Mouse (Mus musculus) gastrocnemius, adult 18-20 months (tissue): ENCODE results near the gene Cacng8. TPM values are rescaled to one million over a fixed set of nuclear protein-coding genes. Genes with fewer than 3 reads are reported as not detected.
"Not testable (repeated sequence)": the region's sequence is repeated elsewhere in the genome, so short reads cannot be mapped to it uniquely, and the experiment has no call there.

Experiments used
- DNase-seq: peaks from one replicate; pipeline ENCODE4 v3.0.0; 2021; ENCODE audit warnings: low spot score
- total RNA-seq, 2 experiments: library from RNA; stranded (reverse); gene quantifications; 2 replicates each; pipeline ENCODE4 v1.2.3; 2021

Gene Cacng8
- total RNA-seq, 2 experiments from 2014 or later = not detected

DNA sequence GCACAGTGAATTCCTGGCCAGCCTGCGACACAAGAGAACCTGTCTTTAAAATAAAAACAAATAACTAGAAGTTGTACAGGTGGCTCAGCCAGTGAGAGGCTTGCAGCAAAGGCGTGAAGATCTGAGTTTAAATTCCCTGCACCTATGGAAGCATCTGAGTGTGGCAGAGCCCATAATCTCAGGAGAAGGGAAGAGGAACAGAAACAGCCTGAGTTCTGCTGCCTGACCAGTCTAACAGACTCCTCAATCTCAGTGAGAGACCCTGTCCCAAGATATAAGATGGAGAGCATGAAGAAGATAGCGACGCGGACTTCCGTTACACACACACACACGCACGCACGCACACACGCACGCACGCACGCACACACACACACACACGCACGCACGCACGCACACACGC is 2.7 kb upstream of the Cacng8 start:
- DNase-seq = no peak

DNA sequence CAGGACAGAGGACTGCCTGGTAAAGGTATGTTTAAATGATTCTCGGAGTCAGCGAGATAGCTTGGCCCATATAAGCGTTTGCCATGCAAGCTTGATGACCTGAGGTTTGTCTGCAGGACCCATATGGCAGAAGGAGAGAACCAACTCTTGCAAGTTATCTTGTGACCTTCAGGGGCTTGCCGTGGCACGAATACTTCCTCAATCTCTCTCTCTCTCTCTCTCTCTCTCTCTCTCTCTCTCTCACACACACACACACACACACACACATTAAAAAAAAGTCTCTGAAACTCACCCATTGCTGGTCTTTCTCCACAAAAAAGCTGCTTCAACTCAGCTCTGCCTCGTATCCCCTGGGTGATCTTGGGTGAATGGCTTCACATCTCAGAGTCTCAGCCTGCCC is 1.6 kb upstream of the Cacng8 start:
- no peak for DNase-seq

DNA sequence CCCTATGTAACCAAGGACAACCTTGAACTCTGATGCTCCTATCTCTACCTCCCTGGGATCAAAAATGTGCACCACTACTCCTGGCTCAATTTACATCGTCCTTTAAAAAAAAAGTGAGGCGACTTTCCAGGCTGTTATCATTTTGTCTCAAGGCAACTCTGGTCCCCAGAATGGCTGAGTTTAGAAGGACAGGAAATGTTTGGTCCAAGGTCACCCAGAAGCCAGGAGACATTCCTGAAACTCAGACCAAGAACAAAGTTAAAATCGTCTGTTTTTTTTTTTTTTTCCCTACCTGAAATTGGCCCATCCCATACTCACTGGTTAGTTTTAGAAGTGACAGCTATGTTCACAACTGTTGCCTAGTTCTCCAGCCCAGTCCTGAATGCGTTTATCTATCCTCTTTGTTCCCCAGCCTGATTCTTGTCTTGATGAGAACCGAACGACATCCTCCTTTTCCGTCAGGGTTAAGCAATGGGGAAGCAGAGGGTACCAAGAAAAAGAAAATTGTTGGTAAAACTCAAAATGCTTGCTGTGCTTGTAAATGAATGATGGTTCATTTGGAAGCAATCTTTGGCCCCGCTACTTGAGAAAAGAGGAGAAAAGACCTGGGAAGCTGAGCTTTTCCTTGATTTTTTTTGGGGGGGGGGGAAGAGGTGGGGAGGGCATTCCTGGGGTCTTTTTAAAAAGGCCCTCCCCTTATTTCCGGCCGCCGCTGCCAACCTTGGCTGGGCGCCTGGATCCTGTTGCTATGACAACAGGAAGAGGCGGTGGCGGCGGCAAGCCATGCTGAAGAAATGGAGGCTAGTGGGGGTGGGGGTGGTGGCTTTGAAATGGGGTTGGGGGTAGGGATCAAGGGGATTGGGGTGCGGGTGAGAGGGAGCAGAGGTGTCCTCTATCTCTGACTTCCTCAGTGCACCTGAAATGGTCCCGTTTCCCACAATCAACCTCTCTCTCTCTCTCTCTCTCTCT is 755 bp upstream of the Cacng8 start:
- no peak for DNase-seq

DNA sequence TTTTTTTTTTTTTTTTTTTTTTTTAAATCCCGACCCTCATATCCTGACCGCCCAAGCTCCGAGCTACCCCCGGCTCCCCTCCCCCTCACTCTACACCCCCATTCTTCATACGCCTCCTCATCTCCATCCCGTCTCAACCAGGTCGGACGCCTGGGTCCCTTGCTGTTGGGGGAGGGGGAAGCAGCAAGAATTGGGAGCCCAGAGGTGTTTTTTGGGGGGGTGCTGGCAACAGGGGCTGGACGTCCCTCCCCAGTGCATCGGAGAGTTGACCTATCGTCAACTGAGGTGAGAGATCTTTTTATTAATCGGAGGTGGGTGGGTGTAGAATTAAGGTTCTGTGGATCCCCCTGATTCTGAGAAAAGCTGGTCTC is 583 bp downstream of the Cacng8 start:
- DNase-seq = no peak

DNA sequence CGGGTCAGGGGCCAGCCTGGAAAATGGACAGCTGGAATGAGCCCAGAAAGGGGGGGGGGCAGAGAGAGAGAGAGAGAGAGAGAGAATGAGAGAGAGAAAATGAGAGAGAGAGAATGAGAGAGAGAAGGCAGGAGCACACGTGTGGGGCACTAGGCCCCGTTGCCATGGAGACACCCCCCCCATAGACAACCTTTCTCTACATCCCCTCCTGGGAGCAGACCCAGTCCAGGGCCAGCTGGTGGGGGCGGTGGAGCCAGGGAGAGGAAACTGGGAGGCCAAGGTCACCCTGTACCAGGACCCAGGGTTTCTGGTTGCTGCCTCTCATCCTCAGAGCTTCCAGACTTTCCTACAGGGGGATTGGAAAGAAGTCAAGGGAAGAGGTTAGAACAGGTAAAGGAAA is 1.3 kb downstream of the Cacng8 start:
- no peak for DNase-seq

DNA sequence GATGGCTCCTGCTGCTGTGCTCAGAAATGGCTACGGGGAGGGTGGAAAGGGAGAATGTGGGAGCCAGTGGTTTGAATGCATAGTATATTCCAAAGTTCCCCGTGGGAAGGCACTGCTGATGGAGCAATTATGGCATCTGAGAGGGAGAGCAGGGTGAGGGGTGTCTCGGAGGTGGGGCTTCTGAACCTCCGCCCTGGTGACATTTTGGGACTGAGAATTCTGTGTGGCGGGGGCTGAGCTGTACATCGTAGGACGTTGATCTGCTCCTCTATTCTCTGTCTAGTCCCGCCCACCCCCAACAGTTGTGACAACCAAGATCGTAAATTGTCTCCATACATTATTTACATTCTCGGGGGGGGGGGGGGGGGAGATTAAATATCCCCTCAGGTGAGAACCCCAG is 6.9 kb downstream of the Cacng8 start:
- DNase-seq = no peak

DNA sequence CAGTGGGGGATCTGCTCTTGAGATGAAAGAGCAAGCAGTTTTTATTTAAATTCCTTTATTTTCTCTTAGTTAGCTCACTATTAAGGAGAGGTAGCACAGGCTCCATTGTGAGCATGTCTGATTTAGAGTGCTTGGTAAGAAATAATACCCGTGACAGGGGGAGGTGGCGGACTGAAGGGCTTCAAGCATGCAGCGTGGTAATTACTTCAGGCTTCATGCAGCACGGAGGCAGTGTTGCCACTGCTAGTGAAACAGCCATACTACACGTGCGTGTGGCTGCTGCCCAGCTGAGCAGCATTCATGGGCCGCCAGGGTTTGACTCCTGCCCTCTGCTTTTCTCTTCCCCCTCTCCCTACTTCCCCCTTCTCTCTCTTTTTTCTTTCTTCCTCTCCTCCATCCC is 7.3 kb downstream of the Cacng8 start:
- no peak for DNase-seq

DNA sequence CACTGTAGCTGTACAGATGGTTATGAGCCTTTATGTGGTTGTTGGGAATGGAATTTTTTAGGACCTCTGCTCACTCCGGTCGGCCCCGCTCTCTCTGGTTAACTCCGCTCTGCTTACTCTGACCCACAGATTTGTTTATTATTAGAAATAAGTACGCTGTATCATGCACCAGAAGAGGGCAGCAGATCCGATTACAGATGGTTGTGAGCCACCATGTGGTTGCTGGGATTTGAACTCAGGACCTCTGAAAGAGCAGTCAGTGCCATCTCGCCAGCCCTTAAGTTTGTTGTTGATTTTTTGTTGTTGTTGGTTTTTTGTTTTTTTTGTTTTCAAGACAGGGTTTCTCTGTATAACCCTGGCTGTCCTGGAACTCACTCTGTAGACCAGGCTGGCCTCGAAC is 7.9 kb downstream of the Cacng8 start:
- not testable (repeated sequence) for DNase-seq

DNA sequence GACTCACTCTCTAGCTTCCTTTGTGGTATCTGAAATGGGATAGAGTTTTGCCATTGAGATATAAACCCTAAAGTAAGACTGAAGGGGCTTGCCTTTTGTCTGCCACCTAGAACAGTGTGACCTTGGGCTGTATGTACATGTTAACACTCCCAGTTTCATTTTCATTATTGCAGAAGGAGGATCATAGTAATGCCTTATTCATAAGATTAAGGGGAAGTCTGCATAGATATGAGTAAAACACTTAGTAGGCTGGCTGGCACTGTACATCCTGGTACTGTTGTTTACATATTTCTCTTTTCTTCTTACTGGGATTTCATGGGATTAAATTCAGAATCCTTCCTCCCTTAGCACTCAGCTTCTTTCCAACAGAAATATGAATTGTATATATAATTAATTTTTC is 9.5 kb downstream of the Cacng8 start:
- DNase-seq = no peak

DNA sequence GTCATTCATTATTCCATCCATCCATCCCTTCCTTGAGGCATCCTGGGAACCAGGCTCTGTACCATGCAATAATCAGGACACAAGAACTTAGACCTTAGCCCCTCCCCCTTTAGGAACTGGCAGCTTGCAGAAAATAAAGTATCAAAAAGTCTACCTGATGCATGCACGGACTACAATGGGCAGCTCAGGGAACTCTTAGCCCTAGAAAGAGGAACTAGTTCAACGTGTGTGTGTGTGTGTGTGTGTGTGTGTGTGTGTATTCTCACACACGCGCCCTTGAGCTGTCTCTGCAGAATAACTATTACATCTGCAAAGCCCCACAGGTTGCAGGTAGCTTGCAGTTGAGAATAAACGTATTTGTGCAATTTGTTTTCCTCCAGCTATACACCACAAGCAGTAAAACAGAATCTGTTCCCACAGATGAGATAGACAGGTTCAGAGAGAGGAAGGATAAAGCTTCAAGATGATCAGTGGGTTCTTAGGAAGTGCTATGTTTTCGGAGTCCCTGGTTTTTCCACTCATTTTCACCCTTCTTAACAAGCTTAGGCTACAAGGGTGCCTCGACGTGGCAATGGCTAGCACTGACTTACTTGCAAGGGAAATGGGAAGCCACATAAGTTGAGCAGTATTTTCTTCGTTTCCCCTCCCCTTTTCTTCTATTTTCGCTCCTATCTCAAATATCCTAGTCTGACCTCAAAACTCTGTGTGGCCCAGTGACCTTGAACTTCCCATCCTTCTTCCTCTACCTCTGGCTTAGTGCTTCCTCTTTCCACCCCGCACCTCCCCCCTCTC is 19.4 kb downstream of the Cacng8 start:
- DNase-seq = no peak

DNA sequence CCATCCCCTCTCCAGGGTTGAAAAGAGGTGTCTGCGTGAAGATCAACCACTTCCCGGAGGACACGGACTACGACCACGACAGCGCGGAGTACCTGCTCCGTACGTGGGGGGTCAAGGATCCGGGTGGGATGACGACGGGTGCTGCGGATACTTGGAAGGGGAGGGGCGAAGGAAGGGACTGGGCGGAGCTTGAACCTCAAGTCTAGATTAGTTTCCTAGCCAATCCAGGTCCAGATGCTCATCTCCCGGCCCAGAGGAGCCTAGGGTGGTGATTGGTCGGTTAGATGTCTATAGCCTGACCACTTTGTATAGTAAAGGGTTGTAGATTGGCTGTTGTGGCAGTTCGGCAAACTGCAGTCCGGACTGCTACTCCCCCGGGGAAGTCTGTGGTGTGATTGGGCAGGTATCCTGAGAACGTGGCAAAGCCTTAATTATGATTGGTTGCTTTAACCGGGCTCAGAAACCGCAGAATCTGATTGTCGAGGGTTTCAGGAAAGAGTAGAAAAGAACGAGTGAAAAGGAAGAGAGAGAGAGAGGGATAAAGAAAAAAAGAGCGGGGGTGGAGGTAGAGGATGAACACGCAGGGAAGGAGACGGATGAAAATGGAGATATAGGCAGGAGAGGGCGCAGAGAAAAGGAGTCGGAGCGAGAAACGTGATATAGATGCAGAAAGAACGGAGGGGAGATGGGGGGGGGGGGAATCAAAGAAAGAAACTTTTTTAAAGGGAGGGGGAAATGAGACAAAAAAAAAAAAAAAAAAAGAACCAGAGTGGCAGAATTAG is 20.9 kb downstream of the Cacng8 start:
- no peak for DNase-seq

DNA sequence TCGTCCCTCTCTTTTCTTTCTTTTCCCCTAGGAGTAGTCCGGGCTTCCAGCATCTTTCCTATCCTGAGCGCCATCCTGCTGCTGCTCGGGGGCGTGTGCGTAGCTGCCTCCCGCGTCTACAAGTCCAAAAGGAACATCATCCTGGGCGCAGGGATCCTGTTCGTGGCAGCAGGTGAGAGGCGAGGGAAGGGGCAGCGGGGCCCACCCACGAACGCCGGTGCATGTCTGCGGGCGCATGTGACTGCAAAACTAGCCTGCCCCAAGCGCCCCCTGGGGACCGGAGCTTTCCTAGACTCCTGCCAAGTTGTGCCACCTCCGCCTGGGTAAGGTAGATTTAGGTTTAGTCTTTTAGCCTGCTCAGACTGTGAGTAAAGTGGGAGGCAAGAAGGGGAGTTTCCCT is 21.6 kb downstream of the Cacng8 start:
- no peak for DNase-seq

DNA sequence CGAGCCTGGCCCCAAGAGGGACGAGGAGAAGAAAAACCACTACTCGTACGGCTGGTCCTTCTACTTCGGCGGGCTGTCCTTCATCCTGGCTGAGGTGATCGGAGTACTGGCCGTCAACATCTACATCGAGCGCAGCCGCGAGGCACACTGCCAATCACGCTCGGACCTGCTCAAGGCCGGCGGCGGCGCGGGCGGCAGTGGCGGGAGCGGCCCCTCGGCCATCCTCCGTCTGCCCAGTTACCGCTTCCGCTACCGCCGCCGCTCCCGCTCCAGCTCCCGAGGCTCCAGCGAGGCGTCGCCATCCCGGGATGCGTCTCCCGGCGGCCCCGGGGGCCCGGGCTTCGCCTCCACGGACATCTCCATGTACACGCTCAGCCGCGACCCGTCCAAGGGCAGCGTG is 24.4 kb downstream of the Cacng8 start:
- DNase-seq = no peak

DNA sequence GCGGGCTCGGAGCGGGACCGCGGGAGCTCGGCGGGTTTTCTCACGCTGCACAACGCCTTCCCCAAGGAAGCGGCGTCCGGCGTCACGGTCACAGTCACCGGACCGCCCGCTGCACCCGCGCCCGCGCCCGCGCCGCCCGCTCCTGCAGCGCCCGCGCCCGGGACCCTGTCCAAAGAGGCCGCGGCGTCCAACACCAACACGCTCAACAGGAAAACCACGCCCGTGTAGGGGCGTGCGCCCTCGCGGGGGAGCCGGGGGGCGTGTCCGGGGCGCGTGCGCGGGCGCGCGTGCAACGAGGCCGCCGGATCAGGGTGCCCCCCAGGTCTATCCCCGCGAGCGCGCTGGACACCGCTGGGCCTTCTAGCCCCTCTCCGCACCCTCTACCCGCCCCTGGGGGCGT is 24.9 kb downstream of the Cacng8 start:
- peak; percentile 28 for DNase-seq

DNA sequence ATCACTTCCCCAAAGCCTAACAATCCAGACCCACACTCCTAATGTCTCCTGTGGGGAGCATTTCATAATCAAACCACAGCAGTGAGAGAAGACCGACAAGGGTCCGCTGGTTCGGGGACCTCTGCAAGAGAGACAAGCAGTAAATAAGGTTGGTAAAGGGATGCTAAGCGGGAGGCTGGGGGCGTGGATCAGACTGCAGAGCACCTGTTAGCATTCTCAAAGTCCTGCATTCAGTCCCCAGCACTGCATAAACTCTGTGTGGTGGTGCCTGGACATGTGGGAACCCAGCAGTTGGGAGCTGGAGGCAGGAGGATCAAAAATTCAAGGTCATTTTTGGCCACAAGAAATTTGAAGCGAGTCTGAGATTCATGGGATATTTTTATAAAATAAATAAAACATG is 29.5 kb downstream of the Cacng8 start:
- no peak for DNase-seq

DNA sequence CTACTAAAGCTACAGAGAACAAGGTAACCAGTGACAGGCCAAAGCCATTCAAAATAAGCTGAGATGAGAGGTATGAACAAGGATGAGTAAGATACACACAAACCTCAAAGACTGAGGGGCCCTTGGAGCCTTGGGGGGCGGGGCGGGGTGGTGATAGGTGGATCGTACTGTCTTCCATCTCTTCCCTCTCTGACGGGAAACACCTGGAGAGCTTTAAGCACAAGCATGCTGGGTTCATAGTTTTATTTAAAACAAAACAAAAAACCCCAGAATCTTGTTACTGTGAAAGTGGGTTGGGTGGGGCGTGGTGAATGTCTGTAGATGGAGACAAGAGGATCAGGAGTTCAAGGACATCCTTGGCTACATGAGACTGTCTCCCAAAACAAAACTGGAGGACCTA is 30.0 kb downstream of the Cacng8 start:
- DNase-seq = no peak

DNA sequence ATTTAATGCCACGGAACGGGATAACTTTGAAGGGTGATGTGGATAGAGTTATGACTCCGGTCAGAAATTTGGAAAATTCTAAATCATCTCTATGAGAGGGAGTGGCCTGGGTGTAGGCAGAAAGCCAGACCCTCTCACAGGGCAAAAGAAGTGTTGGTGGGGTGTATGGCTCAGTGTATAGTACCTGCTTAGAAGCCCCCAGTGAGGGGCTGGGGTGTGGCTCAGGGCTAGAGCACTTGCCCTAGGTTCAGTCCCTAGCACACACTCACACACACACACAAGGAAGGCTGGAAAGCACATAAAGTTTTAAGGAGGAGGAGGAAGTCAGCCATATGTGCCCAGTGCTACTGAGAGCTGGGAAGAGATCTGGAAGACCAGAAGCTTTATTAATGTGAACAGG is 30.8 kb downstream of the Cacng8 start:
- no peak for DNase-seq

DNA sequence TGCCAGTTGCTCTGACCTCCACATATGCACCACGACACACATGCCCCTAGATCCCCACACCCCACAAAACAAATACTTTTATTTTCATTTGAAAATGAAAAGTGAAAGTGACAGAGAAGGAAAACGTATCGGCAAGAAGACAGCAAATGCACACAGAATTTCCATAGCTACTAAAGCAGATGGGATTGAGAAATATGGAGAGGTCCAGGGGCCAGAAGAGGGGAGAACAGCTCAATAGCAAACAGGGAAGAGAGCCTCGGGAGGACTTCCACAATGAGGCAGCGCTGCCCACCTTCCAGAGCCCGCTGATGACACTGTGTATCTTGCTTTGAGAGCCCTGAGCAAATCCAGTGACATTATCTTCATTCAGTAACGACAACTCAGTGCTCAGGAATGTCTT is 31.6 kb downstream of the Cacng8 start:
- no peak for DNase-seq

DNA sequence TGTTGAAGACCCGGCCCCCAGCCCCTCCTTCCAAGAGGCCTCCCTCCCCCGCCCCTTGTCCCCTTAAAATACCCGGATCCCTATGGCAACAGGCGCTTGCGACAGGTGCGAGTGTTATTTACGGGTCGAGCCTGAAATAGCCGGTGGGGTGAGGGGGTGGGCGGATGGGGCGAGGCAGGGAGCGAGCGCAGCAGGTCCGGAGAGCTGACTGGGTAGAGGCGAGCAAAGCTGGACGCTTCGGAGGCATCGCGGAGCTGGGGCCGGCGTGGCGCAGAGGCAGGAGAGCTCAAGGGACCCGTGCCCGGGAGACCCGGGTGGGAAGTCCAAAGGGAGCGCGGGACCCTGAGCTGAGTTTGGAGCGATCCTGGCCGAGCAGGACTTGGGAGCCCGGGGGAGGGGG is 32.9 kb downstream of the Cacng8 start:
- DNase-seq = peak; percentile 66

DNA sequence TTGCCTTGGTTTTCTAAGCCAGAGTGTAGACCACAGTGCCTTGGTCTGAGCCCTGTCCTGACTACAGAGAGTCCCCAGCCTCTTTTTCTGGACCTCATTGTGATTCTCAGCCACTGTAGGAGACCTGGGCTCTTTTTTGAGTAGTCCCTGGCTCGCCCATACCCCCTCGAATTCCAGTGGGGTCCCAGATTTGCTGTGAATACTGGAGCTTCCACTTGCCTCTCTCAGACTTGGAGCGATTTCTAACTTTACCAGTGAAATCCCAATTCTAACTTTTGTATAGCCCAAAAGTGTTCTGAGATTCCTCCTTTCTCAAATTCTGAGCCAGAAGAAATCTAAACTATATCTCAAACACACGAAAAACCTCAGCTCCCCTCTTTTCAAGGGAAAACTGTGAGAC is 33.4 kb downstream of the Cacng8 start, which contains the start of gene Cacng6:
Gene Cacng6 (plus strand): TSS at position 301 of the 400 bp plus-strand sequence.
- no peak for DNase-seq

DNA sequence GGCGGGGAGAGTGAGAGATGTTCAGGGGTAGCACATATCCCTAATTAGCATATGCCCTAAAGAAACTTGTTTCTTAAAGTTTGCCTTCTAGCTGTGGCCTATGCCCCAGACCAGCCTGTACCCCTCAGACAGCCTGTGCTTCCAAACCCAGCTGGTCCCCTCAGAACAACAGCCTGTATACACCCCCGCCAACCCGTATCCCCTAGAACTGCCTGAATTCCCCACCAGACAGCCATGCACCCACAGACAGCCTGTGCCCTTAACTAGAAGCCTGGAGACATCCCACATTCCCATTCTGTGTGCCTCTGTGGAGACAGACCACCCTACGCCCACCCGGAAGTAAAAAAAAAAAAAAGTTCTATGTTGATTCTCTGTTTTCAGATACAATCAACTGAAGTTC is 34.7 kb downstream of the Cacng8 start:
- no peak for DNase-seq

DNA sequence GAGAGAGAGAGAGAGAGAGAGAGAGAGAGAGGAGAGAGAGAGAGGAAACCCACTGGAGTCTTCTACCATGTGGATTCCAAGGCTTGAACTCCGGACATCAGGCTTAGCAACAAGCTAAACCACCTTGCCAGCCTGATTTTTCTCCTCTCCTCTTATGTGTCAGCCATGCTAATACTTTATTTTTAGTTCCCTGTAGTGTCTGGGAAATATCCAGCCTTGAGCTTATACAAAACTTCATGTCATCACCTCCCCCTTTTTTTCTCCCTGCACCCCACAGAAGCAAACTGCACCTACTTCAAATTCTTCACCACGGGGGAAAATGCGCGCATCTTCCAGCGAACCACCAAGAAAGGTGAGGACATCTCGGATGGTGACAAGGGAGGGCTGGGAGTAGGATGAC is 39.7 kb downstream of the Cacng8 start:
- DNase-seq = no peak
